Mouse (Mus musculus) gastrocnemius, postnatal 4 days (tissue): Measurements from ENCODE around the gene Clec12a. TPM values are rescaled to one million over a fixed set of nuclear protein-coding genes. Genes with fewer than 3 reads are reported as not detected.
"Not testable (repeated sequence)": the region's sequence is repeated elsewhere in the genome, so short reads cannot be mapped to it uniquely, and the experiment has no call there.

Experiments used
- DNase-seq, 2 experiments: peaks; one replicate each; pipeline ENCODE4 v3.0.0; 2021 to 2022; ENCODE audit warnings: low spot score in 2 of 2, mixed read lengths in 2 of 2
- long read RNA-seq, 2 experiments: library from polyadenylated mRNA; stranded (forward); transcript quantifications; one replicate each; pipeline ENCODE4 v2.0.0; 2021
- total RNA-seq, 2 experiments: library from RNA; stranded (reverse); gene quantifications; 2 replicates each; pipeline ENCODE4 v1.2.3; 2021

Gene Clec12a
- total RNA-seq = under 1 TPM; 0.31 to 0.44 TPM
- long read RNA-seq, experiment 1 = 0 reads
- long read RNA-seq, experiment 2, partial matches to known transcripts = 0 of 1 reads
- long read RNA-seq, experiment 2, other reads (novel, unspliced or antisense) = 0 of 1 reads

- DNase-seq = not testable (repeated sequence)
These were observed at the start of gene Clec12a for GRCm38 (mm10) chr6:129342391-129342790. Clec12a (plus strand) TSS chr6:129342691.

- no peak for DNase-seq
These were observed 38.3 kb upstream of the Clec12a start for GRCm38 (mm10) chr6:129304180-129304579.

GRCm38 (mm10) chr6:129312499-129312898, 30.0 kb upstream of the Clec12a start:
- DNase-seq = no peak

- DNase-seq = no peak
These were observed 27.8 kb upstream of the Clec12a start for GRCm38 (mm10) chr6:129314655-129315168.

- DNase-seq = no peak
These were observed 26.8 kb upstream of the Clec12a start for GRCm38 (mm10) chr6:129315698-129316097.

- DNase-seq = no peak
These were observed 26.0 kb upstream of the Clec12a start for GRCm38 (mm10) chr6:129316463-129316862.

GRCm38 (mm10) chr6:129318395-129318794, 24.1 kb upstream of the Clec12a start:
- no peak for DNase-seq

GRCm38 (mm10) chr6:129319331-129319730, 23.2 kb upstream of the Clec12a start:
- no peak for DNase-seq

GRCm38 (mm10) chr6:129326016-129326415, 16.5 kb upstream of the Clec12a start:
- DNase-seq = no peak

GRCm38 (mm10) chr6:129326568-129327150, 15.8 kb upstream of the Clec12a start:
- DNase-seq = no peak

- no peak for DNase-seq
These were observed 10.9 kb upstream of the Clec12a start, which contains the start of gene 4922502D21Rik for GRCm38 (mm10) chr6:129331610-129332009. 4922502D21Rik (minus strand) TSS chr6:129331796.

GRCm38 (mm10) chr6:129333674-129334078, 8.8 kb upstream of the Clec12a start:
- peak in 1 of 2 experiments; percentile 21 for DNase-seq

- DNase-seq = no peak
These were observed 4.7 kb upstream of the Clec12a start for GRCm38 (mm10) chr6:129337751-129338150.

GRCm38 (mm10) chr6:129344408-129344807, 1.9 kb downstream of the Clec12a start:
- no peak for DNase-seq

GRCm38 (mm10) chr6:129349524-129350352, 7.2 kb downstream of the Clec12a start:
- no peak for DNase-seq

GRCm38 (mm10) chr6:129351091-129351490, 8.6 kb downstream of the Clec12a start:
- DNase-seq = no peak

- no peak for DNase-seq
These were observed 13.3 kb downstream of the Clec12a start for GRCm38 (mm10) chr6:129355774-129356173.

- DNase-seq = no peak
These were observed 13.9 kb downstream of the Clec12a start for GRCm38 (mm10) chr6:129356430-129356829.

- no peak for DNase-seq
These were observed 17.0 kb downstream of the Clec12a start for GRCm38 (mm10) chr6:129359515-129359914.

GRCm38 (mm10) chr6:129363942-129364341, 21.5 kb downstream of the Clec12a start:
- no peak for DNase-seq

- DNase-seq = no peak
These were observed 23.5 kb downstream of the Clec12a start for GRCm38 (mm10) chr6:129365959-129366359.
